Mouse (Mus musculus) olfactory bulb, adult 2 months (tissue): Measurements from ENCODE around the gene Cdh11.

Experiments used
- CTCF ChIP-seq: fragments of 200-500 bp; IDR thresholded peaks from 2 replicates; pipeline ENCODE4 v1.5.1; 2012; ENCODE audit warnings: low read depth, mild to moderate bottlenecking, low read length, moderate library complexity; ENCODE audit not compliant: insufficient read depth
- POLR2A ChIP-seq: fragments of 200-500 bp; IDR thresholded peaks from 2 replicates; pipeline ENCODE4 v1.6.1; 2012; ENCODE audit warnings: mild to moderate bottlenecking, low read depth, low read length, moderate library complexity; ENCODE audit not compliant: insufficient read depth

GRCm38 (mm10) chr8:102780899-102781298 lies 4.5 kb downstream of the Cdh11 start:
- no peak for TF ChIP-seq POLR2A
- peak; percentile 69 for TF ChIP-seq CTCF
